Mouse (Mus musculus): ENCODE measurements around the gene Rxra. TPM values are rescaled to one million over a fixed set of nuclear protein-coding genes. Genes with fewer than 3 reads are reported as not detected.

Rxra gene
- polyA plus RNA-seq, 1 experiment from 2014 or later = 18.7 TPM

GRCm38 (mm10) chr2:27743177-27743576 lies 66.9 kb downstream of the Rxra start:
- H3K4me1 ChIP-seq = peaks cover 89% of the 10 kb centered on the region
- 89% methylated on average over 1 of the region's 1 CpGs for WGBS
- peaks cover 39% of the 10 kb centered on the region for H3K36me3 ChIP-seq

GRCm38 (mm10) chr2:27743863-27744611 lies 67.8 kb downstream of the Rxra start:
- Histone ChIP-seq H3K27ac (replicated peaks) (peak overlapping the region; percentile 89), H3K27me3 (no peaks in the 10 kb centered on the region), H3K36me3 (peaks cover 46% of the 10 kb centered on the region), H3K4me1 (peaks cover 81% of the 10 kb centered on the region), H3K4me2 (replicated peaks) (0 out of 2 replicates have a peak overlapping the region, but pooled peaks have one; percentile 13), H3K9ac (no peak overlapping the region), H3K9me3 (replicated peaks) (no peaks in the 10 kb centered on the region), H3K4me3 (replicated peaks) (no peak overlapping the region)
- ATAC-seq (ENCODE audit: insufficient number of reproducible peaks, low FRiP score, low TSS enrichment, low read depth) = no peak
- 76% methylated on average over 7 of the region's 7 CpGs for WGBS

More at GRCm38 (mm10) chr2:27743177-27743576, 66.9 kb downstream of the Rxra start:
- Histone ChIP-seq H3K27ac (replicated peaks) (peak overlapping the region; percentile 89), H3K4me2 (replicated peaks) (no peak overlapping the region), H3K9me3 (replicated peaks) (no peaks in the 10 kb centered on the region), H3K9ac (no peak overlapping the region), H3K27me3 (no peaks in the 10 kb centered on the region), H3K4me3 (replicated peaks) (no peak overlapping the region)
- ATAC-seq (ENCODE audit: insufficient number of reproducible peaks, low FRiP score, low TSS enrichment, low read depth) = no peak

GRCm38 (mm10) chr2:27744612-27745351 lies 68.5 kb downstream of the Rxra start:
- Histone ChIP-seq H3K9ac (no peak overlapping the region), H3K36me3 (peaks cover 53% of the 10 kb centered on the region), H3K27me3 (no peaks in the 10 kb centered on the region), H3K9me3 (replicated peaks) (no peaks in the 10 kb centered on the region), H3K4me1 (peaks cover 81% of the 10 kb centered on the region), H3K4me2 (replicated peaks) (peak overlapping the region; percentile 13; the same call in 1 of the 2 replicates), H3K4me3 (replicated peaks) (no peak overlapping the region), H3K27ac (replicated peaks) (peak overlapping the region; percentile 89)
- WGBS = 44% methylated on average over 13 of the region's 13 CpGs
- peak; percentile 45; the same call in 1 of the 2 replicates for ATAC-seq (ENCODE audit: insufficient number of reproducible peaks, low FRiP score, low TSS enrichment, low read depth)

GRCm38 (mm10) chr2:27745673-27746620 lies 69.7 kb downstream of the Rxra start:
- peak overlapping the region; percentile 89 for H3K27ac ChIP-seq (replicated peaks)
- H3K4me1 ChIP-seq = peaks cover 81% of the 10 kb centered on the region
- H3K4me2 ChIP-seq (replicated peaks) = no peak overlapping the region; the same call in 1 of the 2 replicates
- no peak overlapping the region for H3K4me3 ChIP-seq (replicated peaks)
- no peak overlapping the region for H3K9ac ChIP-seq
- H3K9me3 ChIP-seq (replicated peaks) = no peaks in the 10 kb centered on the region
- 18% methylated on average over 18 of the region's 18 CpGs for WGBS
- no peaks in the 10 kb centered on the region for H3K27me3 ChIP-seq
- no peak for ATAC-seq (ENCODE audit: insufficient number of reproducible peaks, low FRiP score, low TSS enrichment, low read depth)
- peaks cover 54% of the 10 kb centered on the region for H3K36me3 ChIP-seq

- no peak overlapping the region for H3K4me2 ChIP-seq (replicated peaks)
- 50% methylated on average over 2 of the region's 2 CpGs for WGBS
- no peak for ATAC-seq (ENCODE audit: insufficient number of reproducible peaks, low FRiP score, low TSS enrichment, low read depth)
- H3K4me3 ChIP-seq (replicated peaks) = no peak overlapping the region
- peak overlapping the region; percentile 89 for H3K27ac ChIP-seq (replicated peaks)
- peaks cover 80% of the 10 kb centered on the region for H3K4me1 ChIP-seq
- H3K36me3 ChIP-seq = peaks cover 51% of the 10 kb centered on the region
- no peak overlapping the region for H3K9ac ChIP-seq
- no peaks in the 10 kb centered on the region for H3K9me3 ChIP-seq (replicated peaks)
- no peaks in the 10 kb centered on the region for H3K27me3 ChIP-seq
Measured at GRCm38 (mm10) chr2:27746854-27747253, 70.6 kb downstream of the Rxra start.

GRCm38 (mm10) chr2:27748984-27749383 lies 72.7 kb downstream of the Rxra start:
- Histone ChIP-seq H3K27me3 (no peaks in the 10 kb centered on the region), H3K27ac (replicated peaks) (no peak overlapping the region), H3K4me1 (peaks cover 62% of the 10 kb centered on the region), H3K4me3 (replicated peaks) (no peak overlapping the region), H3K4me2 (replicated peaks) (no peak overlapping the region), H3K36me3 (peaks cover 56% of the 10 kb centered on the region), H3K9ac (no peak overlapping the region), H3K9me3 (replicated peaks) (no peaks in the 10 kb centered on the region)
- WGBS = 86% methylated on average over 11 of the region's 11 CpGs
- no peak for ATAC-seq (ENCODE audit: insufficient number of reproducible peaks, low FRiP score, low TSS enrichment, low read depth)

GRCm38 (mm10) chr2:27750399-27751134 lies 74.3 kb downstream of the Rxra start:
- Histone ChIP-seq H3K9me3 (replicated peaks) (no peaks in the 10 kb centered on the region), H3K4me2 (replicated peaks) (no peak overlapping the region), H3K9ac (no peak overlapping the region), H3K27ac (replicated peaks) (peak overlapping the region; percentile 76), H3K4me3 (replicated peaks) (no peak overlapping the region), H3K4me1 (peaks cover 50% of the 10 kb centered on the region), H3K36me3 (peaks cover 72% of the 10 kb centered on the region), H3K27me3 (no peaks in the 10 kb centered on the region)
- peak; percentile 35; the same call in 1 of the 2 replicates for ATAC-seq (ENCODE audit: insufficient number of reproducible peaks, low FRiP score, low TSS enrichment, low read depth)
- 52% methylated on average over 12 of the region's 12 CpGs for WGBS

- Histone ChIP-seq H3K27me3 (no peaks in the 10 kb centered on the region), H3K9me3 (replicated peaks) (no peaks in the 10 kb centered on the region), H3K4me1 (peaks cover 49% of the 10 kb centered on the region), H3K36me3 (peaks cover 77% of the 10 kb centered on the region), H3K4me2 (replicated peaks) (no peak overlapping the region), H3K9ac (no peak overlapping the region), H3K27ac (replicated peaks) (peak overlapping the region; percentile 76), H3K4me3 (replicated peaks) (no peak overlapping the region)
- ATAC-seq (ENCODE audit: insufficient number of reproducible peaks, low FRiP score, low TSS enrichment, low read depth) = no peak
- WGBS = 53% methylated on average over 7 of the region's 7 CpGs
Measured at GRCm38 (mm10) chr2:27751135-27751519, 74.9 kb downstream of the Rxra start.

GRCm38 (mm10) chr2:27751803-27752202 lies 75.6 kb downstream of the Rxra start:
- no peak for ATAC-seq (ENCODE audit: insufficient number of reproducible peaks, low FRiP score, low TSS enrichment, low read depth)
- peaks cover 49% of the 10 kb centered on the region for H3K4me1 ChIP-seq
- peaks cover 78% of the 10 kb centered on the region for H3K36me3 ChIP-seq

GRCm38 (mm10) chr2:27754094-27754493 lies 77.9 kb downstream of the Rxra start:
- Histone ChIP-seq H3K4me2 (replicated peaks) (no peak overlapping the region), H3K36me3 (peaks cover 62% of the 10 kb centered on the region), H3K27ac (replicated peaks) (no peak overlapping the region), H3K4me3 (replicated peaks) (no peak overlapping the region), H3K9me3 (replicated peaks) (no peaks in the 10 kb centered on the region), H3K9ac (no peak overlapping the region), H3K27me3 (no peaks in the 10 kb centered on the region), H3K4me1 (peaks cover 61% of the 10 kb centered on the region)
- WGBS = 96% methylated on average over 9 of the region's 9 CpGs
- no peak for ATAC-seq (ENCODE audit: insufficient number of reproducible peaks, low FRiP score, low TSS enrichment, low read depth)

More at GRCm38 (mm10) chr2:27751803-27752202, 75.6 kb downstream of the Rxra start:
- Histone ChIP-seq H3K27me3 (no peaks in the 10 kb centered on the region), H3K9me3 (replicated peaks) (no peaks in the 10 kb centered on the region), H3K27ac (replicated peaks) (no peak overlapping the region), H3K4me2 (replicated peaks) (no peak overlapping the region), H3K4me3 (replicated peaks) (no peak overlapping the region), H3K9ac (no peak overlapping the region)
- 87% methylated on average over 4 of the region's 4 CpGs for WGBS

Measured in embryonic facial prominence, embryonic 15.5 days (tissue).